Mouse (Mus musculus) heart, postnatal 0 days (tissue): ENCODE measurements around the gene Dcakd.

Source experiments
- CTCF ChIP-seq: IDR thresholded peaks from 2 replicates; pipeline ENCODE4 v1.5.1; 2016; ENCODE audit warnings: antibody characterized with exemption, control low read depth, low read depth
- EP300 ChIP-seq: IDR thresholded peaks from 2 replicates; pipeline ENCODE4 v1.6.1; 2016; ENCODE audit warnings: antibody characterized with exemption, low read depth

GRCm38 (mm10) chr11:102996991-102997770 lies 31.0 kb downstream of the Dcakd start:
- TF ChIP-seq CTCF (no peak), EP300 (no peak)
